Mouse (Mus musculus): ENCODE results near the gene Sec11a. TPM values are rescaled to one million over a fixed set of nuclear protein-coding genes. Genes with fewer than 3 reads are reported as not detected.
"Not testable (repeated sequence)": the region's sequence is repeated elsewhere in the genome, so short reads cannot be mapped to it uniquely, and the experiment has no call there.

Sec11a gene
- total RNA-seq, 2 experiments from 2014 or later, result 49.0 to 51.3 TPM

GRCm38 (mm10) chr7:80987805-80988625 is 40.4 kb upstream of the Sec11a start:
- intact Hi-C loops (cut with DNase I), result no loop called here
- H3K27ac ChIP-seq, result no peak overlapping the region
- no peak for TF ChIP-seq CTCF (IDR thresholded peaks at IDR 0.05)
- no peak for DNase-seq (ENCODE audit: extremely low spot score in 1 of 2, low spot score in 2 of 2)
- no peak overlapping the region for H3K4me3 ChIP-seq

- intact Hi-C loops (cut with DNase I), result no loop called here
- no peak for DNase-seq (ENCODE audit: extremely low spot score in 1 of 2, low spot score in 2 of 2)
- no peak for TF ChIP-seq CTCF (IDR thresholded peaks at IDR 0.05)
- H3K27ac ChIP-seq, result no peak overlapping the region
- no peak overlapping the region for H3K4me3 ChIP-seq
These were observed 39.0 kb upstream of the Sec11a start for GRCm38 (mm10) chr7:80986458-80987187.

DNA sequence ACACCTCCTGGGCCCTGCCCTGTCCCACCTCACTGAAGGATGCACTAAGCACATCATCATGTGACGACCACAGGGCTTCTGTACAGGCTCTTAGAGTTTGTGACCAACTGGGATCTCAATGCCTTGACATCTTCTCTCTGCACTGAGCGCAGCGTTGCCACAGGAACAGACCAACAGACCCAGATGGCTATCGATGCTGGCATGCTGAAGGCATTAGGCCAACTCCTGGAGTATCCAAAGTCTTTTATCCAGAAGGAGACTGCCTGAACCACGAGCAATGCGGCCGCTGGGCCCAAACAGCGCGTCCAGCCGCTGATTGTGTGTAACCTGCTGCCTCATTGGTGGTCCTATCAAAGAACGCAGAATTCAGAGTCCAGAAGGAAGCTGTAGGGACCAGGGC is 33.0 kb upstream of the Sec11a start:
- no peak for TF ChIP-seq CTCF (IDR thresholded peaks at IDR 0.05)
- Histone ChIP-seq H3K4me3 (no peak overlapping the region), H3K27ac (no peak overlapping the region)
- intact Hi-C loops (cut with DNase I), result no loop called here
- no peak for DNase-seq (ENCODE audit: extremely low spot score in 1 of 2, low spot score in 2 of 2)

DNA sequence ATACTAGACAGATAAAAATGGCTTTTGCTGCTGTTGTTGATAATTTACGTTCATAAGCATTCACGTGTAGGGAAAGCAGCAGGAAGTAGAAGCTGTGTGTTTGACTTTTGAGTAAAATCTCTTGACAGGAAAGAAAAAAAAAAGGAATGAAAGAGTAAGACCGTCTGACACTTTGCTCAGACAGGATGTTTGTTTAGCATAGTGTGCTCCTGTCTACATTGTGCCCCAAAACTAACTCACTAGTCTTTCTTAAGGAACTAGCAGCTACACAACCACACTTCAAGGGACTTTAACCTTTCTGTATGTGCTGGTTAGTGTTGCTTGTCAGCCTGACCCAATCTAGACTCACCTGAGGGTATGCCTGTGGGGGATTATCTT is 26.0 kb upstream of the Sec11a start:
- DNase-seq (ENCODE audit: extremely low spot score in 1 of 2, low spot score in 2 of 2); intact Hi-C loops (cut with DNase I); H3K27ac ChIP-seq; H3K4me3 ChIP-seq: not testable (repeated sequence)

DNA sequence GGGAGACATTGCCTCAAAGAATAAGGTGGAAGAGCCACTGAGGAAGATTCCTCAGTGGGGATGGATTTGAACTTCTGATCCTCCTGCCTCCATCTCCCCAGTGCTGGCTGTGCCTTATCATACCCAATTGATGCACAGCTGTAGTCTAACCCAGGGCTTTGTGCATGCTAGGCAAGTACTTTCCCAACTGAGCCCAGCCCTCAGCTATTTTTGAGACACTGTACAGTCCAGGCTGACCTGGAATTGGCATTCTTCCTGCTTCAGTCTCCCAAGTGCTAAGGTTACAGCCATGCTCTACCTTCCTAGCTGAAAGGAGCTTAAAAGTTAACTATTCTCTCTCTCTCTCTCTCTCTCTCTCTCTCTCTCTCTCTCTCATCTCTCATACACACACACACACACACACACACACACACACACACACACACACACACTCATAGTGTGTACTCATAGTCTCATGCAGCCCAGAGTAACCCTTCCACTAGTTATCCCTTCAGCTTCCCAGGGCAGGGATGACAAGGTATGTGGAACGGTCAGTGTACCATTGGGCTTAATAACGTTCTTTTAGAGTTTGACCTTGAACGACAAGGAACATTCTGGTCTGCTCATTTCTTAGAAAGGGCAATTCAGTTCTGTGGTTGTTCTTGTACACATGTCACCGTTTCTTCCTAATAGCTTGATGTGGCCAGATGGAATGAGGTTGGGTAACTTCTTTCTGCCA is 25.5 kb upstream of the Sec11a start:
- H3K27ac ChIP-seq; DNase-seq (ENCODE audit: extremely low spot score in 1 of 2, low spot score in 2 of 2): not testable (repeated sequence)

DNA sequence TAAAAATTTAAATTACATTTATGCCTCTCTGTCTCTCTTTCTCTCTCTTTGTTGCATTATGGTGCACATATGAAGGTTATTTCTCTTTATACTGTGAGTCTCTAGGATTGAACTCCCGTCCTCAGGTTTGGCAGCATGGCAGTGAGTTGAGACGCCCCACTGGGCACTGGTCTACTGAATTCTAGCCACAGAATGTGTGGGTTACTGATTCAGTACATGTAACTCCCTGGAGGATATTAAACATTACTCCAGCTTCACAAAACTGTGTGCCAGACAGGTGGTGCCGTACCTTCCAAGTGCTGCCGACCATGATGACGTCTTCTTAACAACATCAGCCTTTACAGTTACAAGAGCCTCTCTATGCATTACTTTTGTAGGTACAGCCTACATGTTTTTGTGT is 24.5 kb upstream of the Sec11a start:
- no peak overlapping the region for H3K27ac ChIP-seq
- TF ChIP-seq CTCF (IDR thresholded peaks at IDR 0.05), result no peak
- no peak overlapping the region for H3K4me3 ChIP-seq
- intact Hi-C loops (cut with DNase I), result no loop called here
- no peak for DNase-seq (ENCODE audit: extremely low spot score in 1 of 2, low spot score in 2 of 2)

More for the DNA sequence above, 25.5 kb upstream of the Sec11a start:
- intact Hi-C loops (cut with DNase I); H3K4me3 ChIP-seq: not testable (repeated sequence)

GRCm38 (mm10) chr7:80971419-80971818 is 23.8 kb upstream of the Sec11a start:
- intact Hi-C loops (cut with DNase I), result no loop called here
- no peak for DNase-seq (ENCODE audit: extremely low spot score in 1 of 2, low spot score in 2 of 2)
- Histone ChIP-seq H3K4me3 (no peak overlapping the region), H3K27ac (no peak overlapping the region)
- TF ChIP-seq CTCF (IDR thresholded peaks at IDR 0.05), result no peak

DNA sequence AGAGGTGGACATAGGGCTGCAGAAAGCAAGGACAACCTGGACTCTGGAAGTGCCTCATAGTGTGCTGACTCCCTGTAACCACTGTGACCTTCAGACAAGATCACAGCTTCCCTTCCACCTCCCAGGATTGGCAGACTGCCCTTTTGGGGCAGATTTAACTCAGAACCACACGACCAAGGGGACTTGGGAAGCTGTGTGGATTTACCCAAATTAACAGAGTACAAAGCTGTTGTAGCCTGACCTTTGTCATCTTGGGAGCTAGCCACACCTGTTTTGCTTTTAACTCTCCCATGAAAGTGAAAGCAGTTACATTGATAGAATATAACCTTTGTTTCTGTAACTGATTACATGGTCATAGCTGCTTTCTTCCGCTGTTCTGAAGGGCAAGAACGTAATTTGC is 23.3 kb upstream of the Sec11a start:
- Histone ChIP-seq H3K27ac (no peak overlapping the region), H3K4me3 (no peak overlapping the region)
- intact Hi-C loops (cut with DNase I), result no loop called here
- no peak for DNase-seq (ENCODE audit: extremely low spot score in 1 of 2, low spot score in 2 of 2)
- TF ChIP-seq CTCF (IDR thresholded peaks at IDR 0.05), result no peak

- no peak overlapping the region for H3K27ac ChIP-seq
- intact Hi-C loops (cut with DNase I), result no loop called here
- H3K4me3 ChIP-seq, result no peak overlapping the region
- TF ChIP-seq CTCF (IDR thresholded peaks at IDR 0.05), result no peak
- no peak for DNase-seq (ENCODE audit: extremely low spot score in 1 of 2, low spot score in 2 of 2)
These were observed 15.2 kb upstream of the Sec11a start for GRCm38 (mm10) chr7:80962799-80963198.

DNA sequence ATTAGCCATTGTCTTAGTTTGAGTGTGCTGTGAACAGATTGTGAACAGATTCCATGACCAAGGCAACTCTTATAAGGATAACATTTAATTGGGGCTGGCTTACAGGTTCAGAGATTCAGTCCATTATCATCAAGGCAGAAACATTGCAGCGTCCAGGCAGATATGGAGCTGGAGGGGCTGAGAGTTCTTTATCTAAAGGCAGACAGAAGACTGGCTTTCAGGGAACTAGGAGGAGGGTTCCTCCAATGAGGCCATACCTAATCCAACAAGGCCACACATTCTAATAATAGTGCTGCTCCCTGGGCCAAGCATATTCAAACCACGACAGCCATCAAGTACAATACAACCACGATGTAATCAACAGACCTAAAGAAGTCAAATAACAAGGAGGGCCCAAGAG is 11.4 kb upstream of the Sec11a start:
- no peak overlapping the region for H3K4me3 ChIP-seq
- intact Hi-C loops (cut with DNase I), result no loop called here
- no peak for DNase-seq (ENCODE audit: extremely low spot score in 1 of 2, low spot score in 2 of 2)
- TF ChIP-seq CTCF (IDR thresholded peaks at IDR 0.05), result no peak
- H3K27ac ChIP-seq, result no peak overlapping the region

DNA sequence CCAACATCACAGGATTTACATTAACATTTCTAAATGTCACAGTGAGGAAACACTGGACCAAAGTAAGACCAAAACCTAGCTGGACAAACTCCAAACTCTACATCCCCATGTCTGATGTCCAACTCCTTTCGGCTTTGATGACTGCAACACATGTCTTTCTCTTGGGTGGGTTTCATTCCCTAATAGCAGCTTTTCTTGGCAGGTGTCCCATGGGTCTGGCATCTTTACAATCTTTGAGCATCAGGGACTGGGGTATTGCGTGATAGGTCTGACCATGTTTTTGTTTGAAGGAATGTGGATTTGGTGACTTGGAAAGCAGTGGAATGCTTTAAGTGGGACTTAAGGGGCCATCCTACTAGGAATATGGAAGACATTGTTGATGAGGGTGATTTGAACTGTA is 9.3 kb upstream of the Sec11a start:
- DNase-seq (ENCODE audit: extremely low spot score in 1 of 2, low spot score in 2 of 2), result no peak
- intact Hi-C loops (cut with DNase I), result no loop called here
- no peak for TF ChIP-seq CTCF (IDR thresholded peaks at IDR 0.05)
- H3K27ac ChIP-seq, result no peak overlapping the region
- no peak overlapping the region for H3K4me3 ChIP-seq

DNA sequence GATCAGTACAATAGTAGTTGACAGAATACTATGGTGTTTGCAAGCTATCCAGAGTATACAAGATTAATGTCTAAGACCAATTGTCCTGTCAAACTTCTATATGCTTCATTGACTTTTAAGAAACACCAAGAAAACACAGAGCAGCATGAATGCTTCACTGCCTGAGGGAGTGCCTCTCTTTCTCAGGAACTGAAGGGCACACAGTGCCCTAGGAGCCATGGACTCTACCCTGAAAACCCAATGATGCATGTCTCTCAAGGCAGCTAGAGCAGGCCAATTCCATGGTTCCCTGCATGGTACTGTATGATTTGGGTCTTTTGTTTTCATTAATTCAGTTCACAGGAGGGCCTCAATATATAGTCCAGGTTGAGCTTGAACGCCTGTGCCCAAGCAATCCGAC is 6.7 kb upstream of the Sec11a start:
- no peak for DNase-seq (ENCODE audit: extremely low spot score in 1 of 2, low spot score in 2 of 2)
- intact Hi-C loops (cut with DNase I), result no loop called here
- TF ChIP-seq CTCF (IDR thresholded peaks at IDR 0.05), result no peak
- H3K27ac ChIP-seq, result no peak overlapping the region
- H3K4me3 ChIP-seq, result no peak overlapping the region

Measured in left cerebral cortex, adult 2 months (tissue).